Mouse (Mus musculus) G1E (cell line): ENCODE results near the gene Serpine3. TPM values are rescaled to one million over a fixed set of nuclear protein-coding genes. Genes with fewer than 3 reads are reported as not detected.

Experiments used
- ATAC-seq: 2 replicates; pipeline ENCODE4 v1.8.0; 2016; ENCODE audit warnings: mild to moderate bottlenecking; ENCODE audit not compliant: insufficient number of reproducible peaks, poor library complexity, low FRiP score, severe bottlenecking; ENCODE audit errors: extremely low read depth
- DNase-seq: peaks from one replicate; pipeline ENCODE4 v3.0.0; 2012; ENCODE audit warnings: low spot score
- H3K27me3 ChIP-seq: 2 replicates; pipeline ENCODE4 v1.6.1; 2012; ENCODE audit warnings: mild to moderate bottlenecking, low read length, inconsistent platforms; ENCODE audit not compliant: insufficient read depth
- H3K36me3 ChIP-seq: replicated peaks from 2 replicates; pipeline ENCODE3; 2012; ENCODE audit warnings: mild to moderate bottlenecking, inconsistent platforms
- H3K4me1 ChIP-seq: 2 replicates; pipeline ENCODE4 v1.6.1; 2012; ENCODE audit warnings: low read depth, low read length, inconsistent platforms, mixed read lengths; ENCODE audit not compliant: insufficient read depth
- H3K4me3 ChIP-seq: 2 replicates; pipeline ENCODE4 v1.5.1; 2012; ENCODE audit warnings: low read depth, mild to moderate bottlenecking, inconsistent platforms, low read length, moderate library complexity, mixed read lengths
- H3K9me3 ChIP-seq: replicated peaks from 2 replicates; pipeline ENCODE4 v1.6.1; 2012; ENCODE audit warnings: inconsistent platforms
- CTCF ChIP-seq: IDR thresholded peaks from 2 replicates; pipeline ENCODE4 v1.5.1; 2012; ENCODE audit warnings: low read depth, low read length, inconsistent platforms, mixed read lengths
- GATA1 ChIP-seq: IDR thresholded peaks from 2 replicates; pipeline ENCODE4 v1.6.1; 2012; ENCODE audit warnings: borderline replicate concordance, low read length, inconsistent platforms, mixed read lengths
- GATA2 ChIP-seq: IDR thresholded peaks from 2 replicates; pipeline ENCODE4 v1.6.1; 2012; ENCODE audit warnings: low read depth, low read length, inconsistent platforms, borderline replicate concordance
- POLR2AphosphoS5 ChIP-seq: IDR thresholded peaks from 2 replicates; pipeline ENCODE4 v1.6.1; 2012; ENCODE audit warnings: low read depth, low read length, inconsistent platforms; ENCODE audit not compliant: insufficient replicate concordance
- TAL1 ChIP-seq: conservative IDR thresholded peaks from 2 replicates; pipeline ENCODE4 v1.6.1; 2012; ENCODE audit warnings: low read depth, low read length, inconsistent platforms, mixed read lengths
- polyA plus RNA-seq: library from polyadenylated mRNA; stranded (reverse); fragments of >175 nt; gene quantifications from 2 replicates; pipeline ENCODE4 v1.2.3, GENCODE M21; 2012
- total RNA-seq, 2 experiments: library from RNA; stranded (forward) in 1 of 2; stranded (reverse) in 1 of 2; fragments of 200-1000 nt in 1 of 2; fragments of >200 nt in 1 of 2; fragmentation: Nextera tagmentation in 1 of 2; gene quantifications; 2 replicates each; pipeline ENCODE4 v1.2.3; 2014 to 2017

Gene Serpine3
- total RNA-seq (2014; fragmentation: Nextera tagmentation): not detected in 2 replicates
- total RNA-seq (2017): not detected in 2 replicates
- not detected in 2 replicates for polyA plus RNA-seq

GRCm38 (mm10) chr14:62663367-62663766 is at the start of gene Serpine3:
Serpine3 (plus strand) TSS chr14:62663667.
- TF ChIP-seq TAL1: no peak
- no peak for TF ChIP-seq CTCF
- TF ChIP-seq GATA2: no peak
- no peak for TF ChIP-seq GATA1
- TF ChIP-seq POLR2AphosphoS5: no peak
- no peak for ATAC-seq
- H3K36me3 ChIP-seq: no peaks in the 10 kb centered on the region
- peaks cover 27% of the 10 kb centered on the region for H3K27me3 ChIP-seq
- no peaks in the 10 kb centered on the region for H3K9me3 ChIP-seq
- H3K4me3 ChIP-seq: no peak within 1 kb of the TSS
- no peak for DNase-seq
- H3K4me1 ChIP-seq: no peaks in the 10 kb centered on the region

- no peak overlapping the region for H3K4me3 ChIP-seq
- no peaks in the 10 kb centered on the region for H3K36me3 ChIP-seq
- H3K4me1 ChIP-seq: no peaks in the 10 kb centered on the region
- TF ChIP-seq CTCF (no peak), POLR2AphosphoS5 (no peak), GATA1 (no peak), GATA2 (no peak), TAL1 (no peak)
- DNase-seq (no peak), ATAC-seq (no peak)
- peaks cover 14% of the 10 kb centered on the region for H3K27me3 ChIP-seq
- H3K9me3 ChIP-seq: no peaks in the 10 kb centered on the region
These were observed 41.1 kb upstream of the Serpine3 start for GRCm38 (mm10) chr14:62622393-62622792.

- Histone ChIP-seq H3K4me3 (no peak overlapping the region), H3K9me3 (no peaks in the 10 kb centered on the region), H3K27me3 (peaks cover 13% of the 10 kb centered on the region), H3K36me3 (no peaks in the 10 kb centered on the region), H3K4me1 (no peaks in the 10 kb centered on the region)
- DNase-seq (no peak), ATAC-seq (no peak)
- TF ChIP-seq CTCF (no peak), GATA2 (no peak), GATA1 (no peak), TAL1 (no peak), POLR2AphosphoS5 (no peak)
These were observed 35.5 kb upstream of the Serpine3 start for GRCm38 (mm10) chr14:62627951-62628350.

GRCm38 (mm10) chr14:62637436-62638344 is 25.8 kb upstream of the Serpine3 start:
- Histone ChIP-seq H3K27me3 (peaks cover 21% of the 10 kb centered on the region), H3K36me3 (no peaks in the 10 kb centered on the region), H3K4me1 (no peaks in the 10 kb centered on the region), H3K4me3 (no peak overlapping the region), H3K9me3 (no peaks in the 10 kb centered on the region)
- no peak for ATAC-seq
- TF ChIP-seq POLR2AphosphoS5: no peak
- no peak for TF ChIP-seq GATA1
- no peak for TF ChIP-seq GATA2
- no peak for TF ChIP-seq TAL1
- TF ChIP-seq CTCF: no peak
- DNase-seq: no peak

GRCm38 (mm10) chr14:62638345-62638702 is 25.1 kb upstream of the Serpine3 start:
- Histone ChIP-seq H3K9me3 (no peaks in the 10 kb centered on the region), H3K4me3 (no peak overlapping the region), H3K4me1 (no peaks in the 10 kb centered on the region), H3K27me3 (peaks cover 21% of the 10 kb centered on the region), H3K36me3 (no peaks in the 10 kb centered on the region)
- TF ChIP-seq CTCF (no peak), TAL1 (no peak), POLR2AphosphoS5 (no peak), GATA1 (no peak), GATA2 (no peak)
- no peak for ATAC-seq
- no peak for DNase-seq

GRCm38 (mm10) chr14:62639111-62639510 is 24.4 kb upstream of the Serpine3 start:
- H3K27me3 ChIP-seq: peaks cover 21% of the 10 kb centered on the region
- H3K4me1 ChIP-seq: no peaks in the 10 kb centered on the region
- ATAC-seq: no peak
- H3K4me3 ChIP-seq: no peak overlapping the region
- DNase-seq: no peak
- H3K9me3 ChIP-seq: no peaks in the 10 kb centered on the region
- no peak for TF ChIP-seq TAL1
- no peak for TF ChIP-seq CTCF
- TF ChIP-seq POLR2AphosphoS5: no peak
- no peak for TF ChIP-seq GATA1
- no peak for TF ChIP-seq GATA2
- H3K36me3 ChIP-seq: no peaks in the 10 kb centered on the region
